Mouse (Mus musculus): ENCODE results near the gene Dync2li1. TPM values are rescaled to one million over a fixed set of nuclear protein-coding genes. Genes with fewer than 3 reads are reported as not detected.

The Dync2li1 gene
- polyA plus RNA-seq, 1 experiment from 2014 or later = 33.3 TPM

- no peak overlapping the region for H3K4me3 ChIP-seq
- H3K9ac ChIP-seq (replicated peaks) = no peak overlapping the region
- H3K4me1 ChIP-seq = peaks cover 13% of the 10 kb centered on the region; the same call in 1 of the 2 replicates
- ATAC-seq (ENCODE audit: low FRiP score, low read depth) = no peak
- no peak overlapping the region for H3K27ac ChIP-seq (replicated peaks)
- no peak overlapping the region for H3K4me2 ChIP-seq (replicated peaks)
- peaks cover under 1% of the 10 kb centered on the region; the same call in 1 of the 2 replicates for H3K36me3 ChIP-seq
- H3K27me3 ChIP-seq = peaks cover 11% of the 10 kb centered on the region
- H3K9me3 ChIP-seq = no peaks in the 10 kb centered on the region
- WGBS = 29% methylated on average over 5 of the region's 5 CpGs
Measured at GRCm38 (mm10) chr17:84698727-84699126, 72.4 kb downstream of the Dync2li1 start.

Other genes starting within 250 kb of the Dync2li1 start
- gene Thada, start 160.3 kb upstream of the Dync2li1 start, polyA plus RNA-seq (2016; fragmentation: Nextera tagmentation; extraction: Ambion mirVana) = 11.5 and 11.8 TPM in 2 replicates
- gene Plekhh2, start 114.6 kb upstream of the Dync2li1 start, polyA plus RNA-seq (2016; fragmentation: Nextera tagmentation; extraction: Ambion mirVana) = 2.8 and 3.2 TPM in 2 replicates
- gene Abcg8, start 49.8 kb downstream of the Dync2li1 start, polyA plus RNA-seq (2016; fragmentation: Nextera tagmentation; extraction: Ambion mirVana) = 0.08 TPM in 1 of 2 replicates, not detected in the other
- 1.2 and 4.4 TPM in 2 replicates for gene Abcg5, start 56.5 kb downstream of the Dync2li1 start, polyA plus RNA-seq (2016; fragmentation: Nextera tagmentation; extraction: Ambion mirVana)
- 49.5 and 53.3 TPM in 2 replicates for gene Lrpprc, start 164.3 kb downstream of the Dync2li1 start, polyA plus RNA-seq (2016; fragmentation: Nextera tagmentation; extraction: Ambion mirVana)